In the genomic region with DNA sequence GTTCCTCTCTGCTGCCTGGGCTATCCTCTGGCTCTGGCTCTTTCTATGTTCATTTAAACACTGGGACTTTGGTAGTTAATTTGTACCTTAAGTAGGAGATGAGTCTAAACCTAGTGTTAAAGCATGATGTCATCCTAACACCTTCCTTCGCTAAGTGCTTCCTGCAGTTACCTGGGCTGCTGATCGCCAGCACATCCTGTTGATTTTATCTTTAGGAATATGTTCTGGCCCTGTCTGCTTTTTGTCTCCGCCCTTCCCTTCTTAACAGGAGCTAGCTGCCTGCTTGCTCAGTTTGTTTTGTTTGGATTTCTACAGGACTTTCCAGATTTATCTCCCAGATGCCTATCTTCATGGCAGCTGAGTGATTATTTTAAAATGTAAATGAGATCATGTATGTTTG, we compare ENCODE assay signal across 12 mouse cellular contexts.
"Had no signal": no experiment of that assay in that cellular context is flagged by ENCODE, and none has a peak within 500 bp of the region (broad histone marks: within the 10 kb centered on the region; RNA-seq: fewer than 3 reads in every experiment).

No protein-coding gene starts in this region.

- H3K9ac ChIP-seq: lung, embryonic 14.5 days; midbrain, embryonic 12.5 days had no signal

- ATAC-seq: midbrain, embryonic 16.5 days had no signal

- H3K9me3 ChIP-seq: limb, embryonic 10.5 days; midbrain, embryonic 12.5 days had no signal

- H3K36me3 ChIP-seq: limb, embryonic 10.5 days; midbrain, embryonic 12.5 days had no signal

- H3K27ac ChIP-seq: limb, embryonic 10.5 days; midbrain, embryonic 12.5 days had no signal

- DNase-seq: kidney, adult 2 months; kidney, postnatal 36 days; lung, embryonic 14.5 days; lung, postnatal 14 days; right cerebral cortex, adult 18-20 months; right cerebral cortex, postnatal 25 days; thymus, adult 18-20 months; thymus, postnatal 14 days had no signal

- H3K4me2 ChIP-seq: liver, embryonic 11.5 days; lung, embryonic 14.5 days; midbrain, embryonic 12.5 days had no signal

- H3K4me3 ChIP-seq: limb, embryonic 10.5 days; midbrain, embryonic 12.5 days had no signal
